Mouse (Mus musculus) testis, postnatal 14 days (tissue): ENCODE results near the gene Olfr347.

Experiments used
- DNase-seq: peaks from one replicate; pipeline ENCODE4 v3.0.0; 2021; ENCODE audit warnings: low spot score

Olfr347 gene

DNA sequence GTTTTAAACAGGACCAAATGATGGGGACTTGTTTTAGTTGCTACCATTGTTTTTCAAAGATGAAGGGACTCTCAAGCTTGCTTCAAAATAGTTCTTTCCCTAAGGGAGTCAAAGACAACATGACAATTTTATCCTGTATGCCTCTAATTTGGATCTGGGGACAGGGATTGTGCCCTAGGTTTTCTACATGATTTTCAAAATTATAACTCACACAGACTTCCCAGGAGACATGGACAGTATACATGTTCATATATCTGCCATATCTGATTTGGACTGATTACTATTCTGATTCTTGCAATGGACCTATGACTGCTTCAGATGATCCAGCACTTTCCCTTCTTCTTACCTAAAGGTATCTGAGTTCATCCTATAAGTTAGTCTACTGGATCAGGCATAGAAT is at the start of gene Olfr347:
Gene Olfr347, plus strand, starts transcription at position 301 of the 400 bp plus-strand sequence.
- no peak for DNase-seq

- DNase-seq: no peak
These were observed 46.2 kb upstream of the Olfr347 start, which contains the start of gene Olfr346 for GRCm38 (mm10) chr2:36685488-36685887. Gene Olfr346, plus strand, starts transcription at chr2:36685788.

- DNase-seq: no peak
These were observed 4.5 kb downstream of the Olfr347 start for GRCm38 (mm10) chr2:36736226-36736625.

- no peak for DNase-seq
These were observed 52.3 kb downstream of the Olfr347 start, which contains the start of gene Olfr348 for GRCm38 (mm10) chr2:36783976-36784375. Gene Olfr348, plus strand, starts transcription at chr2:36784276.
